In the genomic region with DNA sequence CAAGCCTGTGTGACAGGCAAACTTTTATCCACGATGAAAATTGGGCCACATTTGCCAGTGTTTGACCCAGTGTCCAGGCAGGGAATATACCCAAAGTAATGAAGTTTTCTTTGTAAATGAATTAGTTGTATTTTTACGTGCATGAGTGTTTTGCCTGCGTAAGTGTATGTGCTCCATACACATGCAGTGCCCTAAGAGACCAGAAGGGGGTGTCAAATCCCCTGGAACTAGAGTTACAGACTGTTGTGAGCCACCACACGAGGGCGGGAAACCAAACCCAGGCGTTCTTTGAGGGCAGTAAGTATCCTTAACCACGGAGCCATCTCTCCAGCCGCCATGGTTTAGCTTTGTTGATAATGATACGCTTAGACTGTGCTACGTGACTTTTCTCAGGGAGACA, we compare ENCODE assay signal across 29 mouse cellular contexts.
DNase-seq lines count a peak whose midpoint lies in the region; ATAC-seq and TF ChIP-seq lines count a peak whose summit lies in the region.
"Had no signal": no experiment of that assay in that cellular context is flagged by ENCODE, and none has a peak within 500 bp of the region (broad histone marks: within the 10 kb centered on the region; RNA-seq: fewer than 3 reads in every experiment).

No protein-coding gene starts in this region.

- H3K9me3 ChIP-seq in lung, postnatal 0 days (ENCODE audit: low read length): no peaks in the 10 kb centered on the region
- H3K9me3 ChIP-seq in E14TG2a.4 (ENCODE audit: low read length): peaks cover 9% of the 10 kb centered on the region
- H3K9me3 ChIP-seq in ES-E14 (ENCODE audit: control insufficient read depth, insufficient read depth, low read depth, low read length): no peaks in the 10 kb centered on the region
- H3K9me3 ChIP-seq: embryonic facial prominence, embryonic 10.5 days; embryonic facial prominence, embryonic 13.5 days; forebrain, embryonic 12.5 days; forebrain, embryonic 15.5 days; heart, embryonic 10.5 days; hindbrain, embryonic 12.5 days; hindbrain, embryonic 15.5 days had no signal

- H3K9ac ChIP-seq in lung, postnatal 0 days (replicated peaks; ENCODE audit: low read depth): no peak overlapping the region
- H3K9ac ChIP-seq in ES-E14 (ENCODE audit: insufficient read depth, low read depth, low read length, poor library complexity, severe bottlenecking): no peak overlapping the region
- H3K9ac ChIP-seq: embryonic facial prominence, embryonic 13.5 days; forebrain, embryonic 12.5 days; forebrain, embryonic 15.5 days; hindbrain, embryonic 12.5 days; hindbrain, embryonic 15.5 days had no signal

- H3K4me3 ChIP-seq in lung, postnatal 0 days (ENCODE audit: low read depth, low read length): no peak overlapping the region
- no peak overlapping the region for H3K4me3 ChIP-seq in E14TG2a.4 (replicated peaks; ENCODE audit: low read length)
- H3K4me3 ChIP-seq in ES-E14 (ENCODE audit: insufficient read depth in 1 of 2, low read depth in 1 of 2, low read length in 2 of 2, poor library complexity in 1 of 2, severe bottlenecking in 1 of 2): no peak overlapping the region
- H3K4me3 ChIP-seq: embryonic facial prominence, embryonic 10.5 days; embryonic facial prominence, embryonic 13.5 days; erythroblast, embryonic 14.5 days; forebrain, embryonic 12.5 days; forebrain, embryonic 15.5 days; heart, adult 2 months; heart, embryonic 10.5 days; hindbrain, embryonic 12.5 days; hindbrain, embryonic 15.5 days had no signal

- no peaks in the 10 kb centered on the region for H3K36me3 ChIP-seq in lung, postnatal 0 days (ENCODE audit: insufficient read depth, low read length)
- no peaks in the 10 kb centered on the region for H3K36me3 ChIP-seq in E14TG2a.4 (ENCODE audit: insufficient read depth, low read length)
- H3K36me3 ChIP-seq in ES-E14 (ENCODE audit: control insufficient read depth, insufficient read depth, low read length, poor library complexity, severe bottlenecking): no peaks in the 10 kb centered on the region
- H3K36me3 ChIP-seq: embryonic facial prominence, embryonic 10.5 days; embryonic facial prominence, embryonic 13.5 days; forebrain, embryonic 12.5 days; forebrain, embryonic 15.5 days; G1E; heart, embryonic 10.5 days; hindbrain, embryonic 12.5 days; hindbrain, embryonic 15.5 days had no signal

- no peak for DNase-seq in lung, postnatal 0 days (ENCODE audit: low spot score)
- no peak for DNase-seq in lung, adult 18-20 months
- peak; percentile 54 for DNase-seq in ES-E14 (ENCODE audit: low read depth, low spot score)
- DNase-seq in induced T-regulatory cell, adult 2 months (ENCODE audit: low read depth): peak; percentile 48
- DNase-seq in liver: no peak
- DNase-seq in ovary, adult 18-20 months (ENCODE audit: low spot score): no peak
- DNase-seq: adrenal gland, adult 8-10 months; adrenal gland, postnatal 25 days; B cell, adult 2 months; cerebellum, adult 11-12 months; cerebellum, adult 8-10 months; cerebellum, postnatal 10 days; cerebellum, postnatal 36 days; embryo, embryonic 11 days; gastrocnemius, postnatal 10 days; gastrocnemius, postnatal 36 days; heart, adult 2 months had no signal

- no peak overlapping the region for H3K27ac ChIP-seq in lung, postnatal 0 days (ENCODE audit: low read length)
- H3K27ac ChIP-seq in ES-E14 (ENCODE audit: insufficient read depth, low read depth, low read length, poor library complexity, severe bottlenecking): no peak overlapping the region
- H3K27ac ChIP-seq: embryonic facial prominence, embryonic 10.5 days; embryonic facial prominence, embryonic 13.5 days; forebrain, embryonic 12.5 days; forebrain, embryonic 15.5 days; heart, adult 2 months; heart, embryonic 10.5 days; hindbrain, embryonic 12.5 days; hindbrain, embryonic 15.5 days had no signal

- WGBS in lung, postnatal 0 days: 88% methylated on average over 10 of the region's 10 CpGs

- no peak for ATAC-seq in lung, postnatal 0 days
- ATAC-seq: activated CD4-positive, CD25-positive, alpha-beta regulatory T cell, adult 4 months; forebrain, embryonic 15.5 days; Patski had no signal

- no peak for TF ChIP-seq EP300 in lung, postnatal 0 days (IDR thresholded peaks at IDR 0.05)

- H3K4me1 ChIP-seq in lung, postnatal 0 days (ENCODE audit: insufficient read depth, low read depth, low read length): no peaks in the 10 kb centered on the region
- H3K4me1 ChIP-seq in E14TG2a.4 (replicated peaks; ENCODE audit: low read depth, low read length) (peaks cover 22% of the 10 kb centered on the region), ES-E14 (ENCODE audit: control insufficient read depth in 2 of 2, insufficient read depth in 2 of 2, low read length in 2 of 2, poor library complexity in 1 of 2) (peaks cover 0 to 6% of the 10 kb centered on the region in 2 experiments; a peak in 1 of 4 replicates)
- H3K4me1 ChIP-seq: hindbrain, embryonic 12.5 days had no signal

- TF ChIP-seq CTCF in lung, postnatal 0 days (IDR thresholded peaks at IDR 0.05): 0 out of 2 replicates have a peak, but pooled peaks have one; percentile 12
- TF ChIP-seq CTCF in E14TG2a.4 (conservative IDR thresholded peaks at IDR 0.05; ENCODE audit: low read length): peak; percentile 62

- no peak overlapping the region for H3K4me2 ChIP-seq in lung, postnatal 0 days (replicated peaks; ENCODE audit: low read depth, low read length)
- H3K4me2 ChIP-seq: embryonic facial prominence, embryonic 13.5 days; forebrain, embryonic 12.5 days; forebrain, embryonic 15.5 days; hindbrain, embryonic 12.5 days; hindbrain, embryonic 15.5 days had no signal

- in situ Hi-C loops in ES-E14 (cut with MboI; ENCODE audit: low sequenced_read_pairs in 2 of 2, unreplicated experiment in 2 of 2): no loop called here

- H3K27me3 ChIP-seq in lung, postnatal 0 days (replicated peaks; ENCODE audit: insufficient read depth, low read length): no peaks in the 10 kb centered on the region
- H3K27me3 ChIP-seq in E14TG2a.4 (ENCODE audit: insufficient read depth, low read length): peaks cover 47% of the 10 kb centered on the region
- H3K27me3 ChIP-seq: Patski had no signal

TF ChIP-seq in ES-E14, 5 proteins besides CTCF, POLR2A, EP300 and RAD21:
- TF ChIP-seq ZC3H11A (IDR thresholded peaks at IDR 0.05; ENCODE audit: borderline replicate concordance, low read depth, low read length) (0 out of 2 replicates have a peak, but pooled peaks have one; percentile 10), MAFK (IDR thresholded peaks at IDR 0.05; ENCODE audit: insufficient read depth, low read depth, low read length) (no peak)

Comparison
In these comparisons a context has a peak if more than half of its experiments do, and no peak if none do; other contexts are left out.
1. DNase-seq: peak in ES-E14 (single experiment) and induced T-regulatory cell, adult 2 months (single experiment); none in lung, postnatal 0 days (single experiment), lung, adult 18-20 months (0 of 2), liver (single experiment) and ovary, adult 18-20 months (single experiment).